Mouse (Mus musculus): ENCODE results near the gene Zfp46.

DNA sequence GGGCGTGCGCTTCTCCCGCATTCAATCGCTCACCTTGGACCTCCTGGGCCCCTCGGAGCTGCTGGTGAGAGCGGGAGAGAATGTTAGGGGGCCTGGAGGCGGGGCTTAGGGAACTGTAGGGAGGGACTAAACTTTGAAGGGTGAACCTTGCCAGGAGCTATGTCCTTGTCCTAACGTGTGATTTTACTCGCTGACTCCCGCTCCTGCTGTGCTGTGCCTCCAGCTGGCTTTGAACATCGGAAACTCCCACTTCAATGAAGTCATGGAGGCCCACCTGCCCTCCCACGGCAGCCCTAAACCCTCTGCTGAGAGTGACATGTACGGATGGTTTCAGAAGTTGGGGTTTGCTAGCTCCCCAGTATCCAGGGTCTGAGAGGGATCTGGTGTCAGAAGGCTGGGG is 45.8 kb upstream of the Zfp46 start:
- TF ChIP-seq POLR2A (IDR thresholded peaks at IDR 0.05; ENCODE audit: low read depth, low read length) (no peak), CTCF (IDR thresholded peaks at IDR 0.05; ENCODE audit: borderline replicate concordance, insufficient read depth, low read length) (no peak)

All from embryonic fibroblast, embryonic 13.5 days (primary cell).